Mouse (Mus musculus): ENCODE results near the gene Mpv17l.
"Not testable (repeated sequence)": the region's sequence is repeated elsewhere in the genome, so short reads cannot be mapped to it uniquely, and the experiment has no call there.

The Mpv17l gene

GRCm38 (mm10) chr16:13940139-13940846 is 37.3 kb downstream of the Mpv17l start:
- DNase-seq (ENCODE audit: low read depth) = no peak

GRCm38 (mm10) chr16:13940847-13941395 is 38.0 kb downstream of the Mpv17l start:
- DNase-seq (ENCODE audit: low read depth) = no peak

- DNase-seq (ENCODE audit: low read depth) = no peak
Measured at GRCm38 (mm10) chr16:13944178-13944577, 41.2 kb downstream of the Mpv17l start.

- no peak for DNase-seq (ENCODE audit: low read depth)
Measured at GRCm38 (mm10) chr16:13944752-13945151, 41.8 kb downstream of the Mpv17l start.

GRCm38 (mm10) chr16:13945153-13945552 is 42.2 kb downstream of the Mpv17l start:
- DNase-seq (ENCODE audit: low read depth) = no peak

- DNase-seq (ENCODE audit: low read depth) = no peak
Measured at GRCm38 (mm10) chr16:13946306-13946705, 43.3 kb downstream of the Mpv17l start.

GRCm38 (mm10) chr16:13951245-13951644 is 48.3 kb downstream of the Mpv17l start:
- DNase-seq (ENCODE audit: low read depth) = no peak

GRCm38 (mm10) chr16:13962053-13962452 is 59.1 kb downstream of the Mpv17l start:
- DNase-seq (ENCODE audit: low read depth) = no peak

GRCm38 (mm10) chr16:13969096-13969495 is 66.1 kb downstream of the Mpv17l start:
- DNase-seq (ENCODE audit: low read depth) = no peak

- no peak for DNase-seq (ENCODE audit: low read depth)
Measured at GRCm38 (mm10) chr16:13972051-13972450, 69.1 kb downstream of the Mpv17l start.

GRCm38 (mm10) chr16:13976358-13976896 is 73.5 kb downstream of the Mpv17l start:
- DNase-seq (ENCODE audit: low read depth) = not testable (repeated sequence)

GRCm38 (mm10) chr16:13977026-13977425 is 74.1 kb downstream of the Mpv17l start:
- not testable (repeated sequence) for DNase-seq (ENCODE audit: low read depth)

GRCm38 (mm10) chr16:13981726-13982125 is 78.8 kb downstream of the Mpv17l start:
- not testable (repeated sequence) for DNase-seq (ENCODE audit: low read depth)

GRCm38 (mm10) chr16:13983161-13983560 is 80.2 kb downstream of the Mpv17l start:
- no peak for DNase-seq (ENCODE audit: low read depth)

GRCm38 (mm10) chr16:13986197-13986573 is 83.2 kb downstream of the Mpv17l start:
- DNase-seq (ENCODE audit: low read depth) = no peak

- DNase-seq (ENCODE audit: low read depth) = no peak
Measured at GRCm38 (mm10) chr16:13986574-13987478, 83.9 kb downstream of the Mpv17l start, which contains the start of the genes 2900011O08Rik and Ifitm7. Gene 2900011O08Rik, plus strand, starts transcription at chr16:13986604. Gene Ifitm7, minus strand, starts transcription at chr16:13986888.

- no peak for DNase-seq (ENCODE audit: low read depth)
Measured at GRCm38 (mm10) chr16:13992518-13993248, 89.7 kb downstream of the Mpv17l start.

GRCm38 (mm10) chr16:13994076-13994475 is 91.1 kb downstream of the Mpv17l start:
- DNase-seq (ENCODE audit: low read depth) = no peak

GRCm38 (mm10) chr16:13994502-13994901 is 91.5 kb downstream of the Mpv17l start:
- no peak for DNase-seq (ENCODE audit: low read depth)

Data from induced T-regulatory cell, adult 2 months (primary cell).